Mouse (Mus musculus) granulocyte monocyte progenitor cell, adult 5-6 weeks (primary cell): ENCODE measurements around the gene Vps37b. TPM values are rescaled to one million over a fixed set of nuclear protein-coding genes. Genes with fewer than 3 reads are reported as not detected.
A peak's percentile ranks its signal among the peaks of the same experiment; 100 is the strongest.

Source experiments
- ATAC-seq: replicated peaks from 2 replicates; pipeline ENCODE4 v1.8.0; 2016; ENCODE audit warnings: mild to moderate bottlenecking, moderate TSS enrichment, inconsistent platforms; ENCODE audit not compliant: poor library complexity, severe bottlenecking
- total RNA-seq, 2 experiments: library from RNA; stranded (forward) in 1 of 2; stranded (reverse) in 1 of 2; fragments of 200-712, 200-1000 nt in 1 of 2; fragments of >200 nt in 1 of 2; fragmentation: Nextera tagmentation in 1 of 2; gene quantifications; 2 replicates each; pipeline ENCODE4 v1.2.3; 2014 to 2017

Gene Vps37b
- total RNA-seq, 2 experiments from 2014 or later, result 7.6 to 9.5 TPM

DNA sequence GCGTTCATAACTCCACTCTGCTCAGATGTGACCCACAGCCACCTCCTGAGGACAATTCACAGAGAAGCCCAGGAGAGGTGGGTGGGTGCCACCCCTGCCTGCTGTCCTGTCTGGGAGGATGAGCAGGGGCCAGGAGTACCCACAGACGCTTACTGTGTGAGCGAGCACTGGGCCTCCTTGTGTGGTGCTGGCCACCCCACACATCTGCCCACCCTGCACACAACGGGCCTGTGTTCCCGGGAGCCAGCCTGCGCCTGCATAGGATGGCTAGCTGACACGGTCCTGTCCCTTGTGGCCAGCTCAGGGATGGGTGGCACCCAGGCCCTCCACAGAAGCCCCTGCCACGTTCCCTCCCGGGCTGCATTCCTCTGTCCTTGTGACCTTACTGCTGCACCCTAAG is 46.6 kb downstream of the Vps37b start:
- no peak for ATAC-seq

DNA sequence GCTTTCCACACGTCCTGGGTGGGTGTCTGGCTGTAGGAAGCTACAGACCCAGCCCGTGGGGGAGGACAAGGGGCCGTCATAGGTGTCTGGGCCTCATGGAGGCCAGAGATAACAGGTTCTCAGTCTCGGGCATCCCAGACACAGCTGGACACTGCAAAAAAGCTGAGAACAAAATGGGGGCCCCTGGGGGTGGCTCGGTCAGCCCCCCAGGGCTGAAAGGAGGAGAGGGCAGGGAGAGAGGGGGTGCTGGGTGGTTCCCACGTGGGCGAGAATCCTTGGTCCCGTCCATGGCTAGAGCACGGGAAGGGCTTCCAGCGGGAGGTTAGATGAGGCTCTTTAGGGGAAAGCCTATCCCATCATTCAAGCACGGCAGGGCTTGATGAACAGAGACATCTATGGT is 49.2 kb downstream of the Vps37b start:
- no peak for ATAC-seq

DNA sequence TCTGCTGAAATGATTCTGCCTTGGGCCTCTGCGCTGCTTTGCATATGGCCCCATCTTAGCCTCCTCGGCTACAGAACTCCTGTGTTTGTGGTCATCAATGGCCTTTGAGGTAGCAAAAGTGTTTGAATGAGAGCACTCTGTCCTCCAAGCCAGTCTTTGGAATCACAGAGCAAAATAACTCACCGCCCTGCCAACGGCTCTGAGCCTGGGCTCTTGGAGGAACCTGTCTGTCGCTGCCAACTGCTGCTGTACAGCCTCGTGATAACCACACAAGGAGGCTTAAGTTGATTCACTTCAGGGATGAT is 50.9 kb downstream of the Vps37b start:
- no peak; the same call in 1 of the 2 replicates for ATAC-seq

DNA sequence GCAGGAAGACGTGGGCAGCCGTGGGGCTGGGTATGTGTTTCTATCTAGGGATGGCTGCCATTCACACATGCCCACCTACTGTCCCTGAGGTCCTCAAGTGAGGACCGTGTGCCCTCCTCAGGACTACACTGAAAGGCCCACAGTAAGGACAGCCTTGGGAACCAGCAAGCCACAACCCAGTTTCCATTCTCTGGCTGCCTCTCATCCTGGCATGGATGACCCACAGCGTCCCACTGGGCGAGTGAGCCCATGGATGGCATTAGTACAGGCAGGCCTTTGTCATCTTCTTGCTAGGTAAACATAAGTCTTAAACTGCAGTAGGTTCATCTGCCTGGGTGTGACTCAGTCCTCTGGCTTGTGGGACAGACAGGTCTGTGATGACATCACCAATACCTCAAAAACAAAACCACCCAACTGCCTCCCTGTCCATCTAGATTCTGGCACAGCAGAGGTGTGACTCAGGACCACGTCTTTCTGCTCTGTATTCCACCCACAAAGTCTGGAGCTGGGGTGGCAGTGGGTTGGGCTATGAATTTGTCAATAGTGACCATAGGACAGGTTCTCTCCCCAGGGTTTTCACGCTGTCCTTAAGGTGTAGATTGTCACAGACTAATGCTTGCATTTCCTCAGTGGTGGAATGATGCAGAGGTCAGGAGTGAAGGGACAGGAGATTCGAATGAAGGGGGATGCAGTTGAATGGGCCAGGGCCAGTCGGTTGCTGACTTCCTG is 51.4 kb downstream of the Vps37b start:
- peak; percentile 32; the same call in 1 of the 2 replicates for ATAC-seq

DNA sequence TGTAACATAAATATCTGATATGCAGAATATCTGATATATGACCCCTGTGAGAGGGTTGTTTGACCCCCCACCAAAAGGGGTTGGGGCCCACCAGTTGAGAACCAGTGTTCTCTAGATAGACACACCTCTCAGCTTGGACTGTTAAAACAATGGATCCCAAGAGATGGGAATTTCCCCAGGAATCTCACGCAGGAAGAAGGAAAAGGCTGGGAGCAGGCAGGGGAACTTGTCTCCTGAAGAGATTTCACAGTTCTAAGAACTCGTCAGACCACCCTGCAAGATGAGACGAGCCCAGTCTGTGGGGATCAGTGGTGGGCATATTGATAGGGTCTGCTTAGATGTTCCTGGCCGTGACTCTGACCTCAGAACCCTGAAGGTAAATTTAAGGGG is 52.1 kb downstream of the Vps37b start:
- ATAC-seq, result no peak

DNA sequence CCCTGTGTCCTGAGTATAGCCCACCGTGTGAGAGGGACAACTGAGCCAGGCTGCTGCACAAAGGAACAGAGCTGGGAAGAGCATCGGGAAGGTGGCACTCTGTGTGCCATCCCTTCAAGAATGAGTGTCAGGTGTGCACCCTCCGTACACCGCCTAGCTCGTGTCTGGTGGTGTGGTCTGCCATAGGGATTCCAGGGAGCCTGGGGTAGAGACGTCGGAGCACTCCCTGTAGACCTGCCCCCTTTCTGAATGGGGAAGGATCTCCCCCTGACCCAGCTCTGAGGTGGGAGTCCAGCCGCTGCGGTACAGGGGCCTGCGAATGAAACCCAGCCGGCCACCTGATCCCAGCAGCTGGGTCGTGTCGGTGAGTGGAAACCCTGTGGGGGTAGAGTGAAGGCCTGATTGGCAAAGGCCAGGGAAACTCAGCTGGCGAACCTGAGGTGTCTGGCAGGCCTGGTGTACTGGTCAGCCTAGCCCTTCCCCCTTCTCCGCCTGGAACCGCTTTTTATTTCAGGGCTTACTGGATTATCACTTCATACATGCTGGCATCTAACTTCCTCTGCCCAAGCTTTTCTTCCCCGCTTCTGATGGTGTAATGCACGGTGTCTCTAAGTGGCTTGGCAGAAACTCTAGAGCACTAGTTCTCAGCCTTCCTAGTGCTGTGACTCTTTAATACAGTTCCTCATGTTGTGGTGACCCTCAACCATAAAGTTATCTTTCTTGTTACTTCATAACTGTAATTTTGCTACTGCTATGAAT is 52.7 kb downstream of the Vps37b start:
- peak; percentile 59 for ATAC-seq

DNA sequence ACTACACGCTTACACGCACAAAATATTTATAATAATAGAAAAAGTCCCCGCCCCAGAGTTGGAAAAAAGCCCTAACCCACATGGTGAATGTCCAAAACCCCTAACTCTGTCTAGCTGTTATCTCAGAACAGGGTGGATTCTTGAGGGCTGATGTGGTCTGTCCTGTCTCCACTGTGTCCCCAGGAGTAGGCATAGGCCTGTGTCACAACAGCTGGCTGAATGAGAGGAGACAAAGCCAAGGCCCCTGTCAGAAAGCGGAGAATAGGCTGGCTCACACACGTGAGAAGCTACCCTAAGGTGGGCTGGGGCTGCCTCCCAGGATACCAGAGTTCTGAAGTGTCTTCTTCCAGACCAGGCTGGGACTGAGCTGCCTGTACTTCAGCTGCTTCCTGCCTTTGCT is 53.9 kb downstream of the Vps37b start:
- no peak for ATAC-seq

DNA sequence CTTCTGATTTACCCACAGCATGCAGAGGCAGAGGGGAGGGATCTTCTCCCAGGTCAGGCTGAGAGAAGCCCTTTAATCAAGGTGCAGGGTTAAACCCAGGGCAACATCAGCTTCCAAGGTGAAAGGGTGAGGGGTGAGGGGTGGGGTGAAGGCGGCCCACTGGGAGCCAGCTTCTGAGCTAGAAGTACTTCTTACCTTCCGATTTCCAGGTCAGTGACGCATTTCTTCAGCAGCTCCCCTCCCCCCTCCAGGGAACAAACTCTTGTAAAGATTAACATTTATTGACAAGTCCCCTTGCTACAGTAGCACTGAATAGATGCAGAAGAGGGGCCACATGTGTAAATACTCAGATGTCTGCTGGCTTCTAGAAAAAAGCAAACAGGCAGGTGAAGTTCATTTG is 54.8 kb downstream of the Vps37b start:
- ATAC-seq, result no peak

DNA sequence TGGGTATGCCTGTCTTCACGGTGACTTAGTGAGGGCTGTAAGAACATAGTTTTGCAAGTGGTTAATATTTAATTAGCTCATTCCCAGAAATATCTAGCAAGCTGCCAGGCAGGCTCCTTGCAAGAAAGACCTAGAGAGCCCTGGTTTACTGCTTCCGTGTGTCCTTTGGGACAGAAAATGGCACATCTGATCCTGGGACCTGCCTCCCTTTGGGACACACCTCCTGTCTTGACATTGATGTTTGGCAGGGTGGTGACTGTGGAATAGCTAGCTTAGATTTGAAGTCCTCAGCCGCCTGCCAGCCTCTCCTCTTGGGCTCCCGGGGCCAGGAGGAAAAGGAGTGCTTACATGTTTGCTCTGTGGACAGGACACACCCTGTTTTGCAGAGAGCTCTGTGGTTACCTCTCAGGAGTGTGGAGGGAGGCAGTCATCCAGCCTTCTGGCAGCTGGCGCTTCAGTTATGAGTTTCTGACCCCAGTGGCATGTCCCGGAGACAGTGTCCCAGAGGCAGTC is 56.3 kb downstream of the Vps37b start:
- ATAC-seq, result no peak

DNA sequence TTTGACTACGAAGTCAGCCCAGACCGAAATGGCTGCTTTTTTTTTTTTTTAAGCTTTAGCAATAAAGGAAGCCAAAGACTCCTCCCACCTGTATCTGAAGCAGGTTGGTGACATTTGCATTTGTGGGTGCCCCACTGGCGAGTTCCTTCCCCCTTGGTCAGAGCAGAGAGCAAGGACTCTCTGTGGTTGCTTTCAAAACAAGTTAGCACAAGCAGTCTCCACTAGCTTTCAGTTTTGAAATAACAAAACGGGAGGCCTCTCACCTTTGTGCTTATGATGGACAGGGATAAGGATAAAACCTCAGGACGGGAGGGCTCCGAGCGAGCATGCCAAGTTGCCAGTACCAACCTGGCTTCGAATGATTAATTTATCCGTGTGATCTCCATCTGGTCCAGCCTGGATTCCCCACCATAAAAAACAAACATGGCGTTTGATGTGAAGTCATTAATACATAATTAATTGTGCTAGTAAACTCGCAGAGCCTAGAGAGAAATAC is 57.4 kb downstream of the Vps37b start:
- ATAC-seq, result peak; percentile 69

DNA sequence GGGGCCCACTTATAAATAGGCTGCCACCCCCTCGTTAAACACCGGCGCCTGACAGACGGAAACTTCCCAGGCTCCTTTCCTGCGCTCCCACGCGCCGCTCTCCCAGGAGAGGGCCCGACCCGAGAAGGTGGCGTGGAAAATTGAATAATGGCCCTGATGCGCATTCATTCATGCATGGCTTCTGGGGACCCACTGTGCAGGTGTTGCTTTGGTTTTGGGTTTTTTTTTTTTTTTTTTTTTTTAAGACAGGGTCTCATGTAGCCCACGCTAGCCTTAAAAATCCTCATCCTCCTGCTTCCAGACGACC is 57.9 kb downstream of the Vps37b start:
- no peak for ATAC-seq

DNA sequence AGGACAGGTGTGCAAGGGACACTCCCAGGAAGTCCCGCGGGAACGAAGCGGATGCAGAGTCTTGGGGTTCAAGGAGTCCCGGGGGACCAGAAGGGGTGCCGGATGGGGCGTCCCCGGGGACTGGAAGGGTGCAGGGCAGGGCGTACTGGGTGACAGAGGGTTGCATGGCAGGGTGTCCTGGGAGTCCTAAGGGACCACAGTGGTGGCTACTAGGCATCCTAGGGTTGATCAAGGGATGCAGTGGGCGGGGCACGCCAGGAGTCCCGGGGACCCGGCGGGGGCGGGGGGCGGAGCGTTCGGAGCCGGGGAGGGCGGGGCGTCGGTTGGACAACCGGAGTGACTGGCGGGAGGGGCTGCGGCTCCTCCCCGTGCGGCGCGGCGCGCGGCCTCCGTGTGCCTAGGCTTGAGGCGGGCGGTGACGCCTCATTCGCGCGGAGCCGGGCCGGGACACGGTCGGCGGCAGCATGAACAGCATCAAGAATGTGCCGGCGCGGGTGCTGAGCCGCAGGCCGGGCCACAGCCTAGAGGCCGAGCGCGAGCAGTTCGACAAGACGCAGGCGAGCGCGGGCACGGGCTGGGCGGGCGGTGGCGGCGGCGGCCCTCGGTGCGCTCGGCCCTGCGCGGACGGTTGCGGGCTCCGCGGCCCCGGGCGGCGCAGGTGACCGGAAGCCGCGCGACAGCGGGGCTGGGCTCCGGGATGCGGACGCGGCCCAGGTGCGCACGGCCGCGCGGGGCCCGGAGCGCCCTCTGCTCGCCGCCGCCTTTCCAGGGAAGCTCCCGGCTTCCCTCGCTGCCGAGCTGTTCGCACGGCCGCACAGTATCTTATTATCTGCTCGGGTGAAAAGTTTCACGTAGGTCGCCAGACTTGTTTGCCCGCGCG is 58.5 kb downstream of the Vps37b start, which contains the start of gene Hip1r:
Gene Hip1r, plus strand, starts transcription at position 330 of the 880 bp plus-strand sequence.
- peak; percentile 55 for ATAC-seq

DNA sequence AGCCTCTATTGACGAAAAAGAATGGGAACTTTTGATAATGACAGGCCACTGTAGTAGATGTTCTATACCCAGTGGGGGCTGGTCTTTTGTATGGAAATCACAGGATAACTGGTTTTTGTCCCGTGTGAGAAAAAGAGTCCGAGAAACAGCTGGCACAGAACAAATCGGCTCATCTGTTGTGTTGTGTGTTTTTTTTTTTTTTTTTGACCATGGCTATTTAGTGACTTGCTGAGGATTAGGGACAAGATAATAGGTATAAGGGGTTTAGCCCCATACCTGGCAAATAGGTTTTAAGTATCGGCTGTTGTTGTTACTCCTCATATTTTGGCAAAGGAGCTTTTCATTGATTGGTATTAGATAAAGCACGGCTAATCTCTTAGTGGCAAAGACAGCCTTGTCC is 59.6 kb downstream of the Vps37b start:
- ATAC-seq, result no peak

DNA sequence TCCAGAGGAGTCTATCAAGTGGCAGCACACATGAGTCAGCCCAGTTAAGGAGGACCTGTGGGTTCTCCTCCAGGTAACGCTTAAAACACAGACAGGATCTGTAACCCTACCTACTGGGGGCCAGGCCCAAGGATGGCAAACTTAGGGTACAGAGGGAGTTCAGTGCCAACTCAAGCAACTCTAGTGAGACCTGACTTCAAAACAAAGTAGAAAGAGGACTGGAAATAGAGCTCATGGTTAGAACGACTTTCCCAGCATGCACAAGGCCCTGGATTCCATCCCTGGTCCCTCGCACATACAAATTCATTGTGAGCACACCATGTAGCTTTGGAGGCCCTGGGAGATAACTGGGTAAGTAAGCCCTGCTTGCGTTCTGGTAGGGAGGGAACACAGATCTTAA is 61.5 kb downstream of the Vps37b start:
- no peak for ATAC-seq

DNA sequence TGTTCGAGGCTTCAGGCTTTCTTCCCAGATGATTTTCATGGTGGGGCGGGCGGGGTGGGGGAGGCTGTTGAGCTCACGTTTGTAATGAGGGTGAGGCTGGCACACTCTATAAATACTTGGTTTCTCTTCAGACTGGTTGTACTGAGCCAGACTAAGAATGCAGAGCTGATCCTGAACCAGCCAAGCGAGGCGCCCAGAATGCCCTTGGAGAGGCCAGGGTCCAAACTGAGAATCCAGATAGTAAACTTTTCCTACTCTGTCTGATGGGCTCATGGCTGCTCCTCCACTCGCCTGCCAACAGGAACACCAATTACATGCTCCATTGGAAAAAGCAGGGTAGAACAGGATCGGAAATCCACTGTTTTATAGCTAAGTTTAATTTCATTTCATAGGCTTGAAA is 62.9 kb downstream of the Vps37b start:
- ATAC-seq, result no peak

DNA sequence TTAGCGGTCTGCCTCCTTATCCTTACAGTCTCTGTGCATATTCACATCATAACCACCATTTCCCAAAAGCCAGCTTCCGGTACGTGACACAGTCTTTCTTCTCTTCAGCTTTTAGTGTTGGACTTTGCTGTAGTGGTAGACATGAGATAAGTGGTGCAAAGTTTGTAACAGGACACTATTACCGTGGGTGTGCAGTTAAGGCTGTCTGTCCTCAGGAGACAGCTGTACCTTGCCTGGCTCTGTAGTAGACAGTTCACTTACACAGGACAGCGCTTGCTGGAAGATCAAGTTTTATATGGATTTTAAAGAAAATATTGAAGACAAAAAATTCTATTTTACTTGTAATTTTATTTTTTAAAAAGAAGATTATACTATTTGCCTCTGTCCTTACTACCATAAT is 63.6 kb downstream of the Vps37b start:
- no peak for ATAC-seq

DNA sequence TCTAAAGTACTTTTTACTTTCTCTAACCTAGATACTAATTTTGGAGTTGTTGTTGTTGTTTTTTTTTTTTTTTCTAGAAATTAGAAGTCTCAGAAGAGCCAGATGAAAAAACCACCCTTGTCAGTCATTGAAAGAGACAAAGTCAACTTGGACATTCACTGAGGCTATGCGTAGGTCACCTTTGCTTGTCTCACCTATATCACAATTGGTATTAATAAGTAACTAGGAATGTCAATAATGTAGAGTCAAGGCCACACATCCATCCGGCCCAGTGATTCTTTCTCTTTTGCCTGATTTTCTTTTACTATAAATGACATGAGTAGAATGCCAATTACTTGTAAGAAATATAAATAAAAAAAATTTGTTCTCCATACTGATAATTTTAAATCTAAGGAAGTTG is 65.3 kb downstream of the Vps37b start:
- no peak for ATAC-seq

DNA sequence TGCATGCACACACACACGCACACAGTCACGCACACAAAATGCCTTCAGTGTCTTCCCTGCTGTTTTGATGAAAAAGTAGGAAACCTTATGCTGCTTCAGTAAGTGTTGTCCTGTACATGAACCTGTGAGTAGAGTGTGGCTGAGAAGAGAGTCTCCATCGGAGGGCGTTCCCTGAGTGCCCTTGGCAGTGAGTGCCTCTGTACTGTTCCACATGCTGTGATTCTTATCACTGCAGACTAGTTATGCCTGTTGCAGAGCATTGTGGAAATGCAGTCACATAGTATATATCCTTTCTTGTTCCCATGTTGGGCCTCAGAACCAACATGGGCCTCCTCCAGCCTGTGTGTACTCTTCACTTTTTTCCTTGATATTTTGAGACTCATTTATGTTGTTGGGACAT is 67.9 kb downstream of the Vps37b start:
- ATAC-seq, result no peak

DNA sequence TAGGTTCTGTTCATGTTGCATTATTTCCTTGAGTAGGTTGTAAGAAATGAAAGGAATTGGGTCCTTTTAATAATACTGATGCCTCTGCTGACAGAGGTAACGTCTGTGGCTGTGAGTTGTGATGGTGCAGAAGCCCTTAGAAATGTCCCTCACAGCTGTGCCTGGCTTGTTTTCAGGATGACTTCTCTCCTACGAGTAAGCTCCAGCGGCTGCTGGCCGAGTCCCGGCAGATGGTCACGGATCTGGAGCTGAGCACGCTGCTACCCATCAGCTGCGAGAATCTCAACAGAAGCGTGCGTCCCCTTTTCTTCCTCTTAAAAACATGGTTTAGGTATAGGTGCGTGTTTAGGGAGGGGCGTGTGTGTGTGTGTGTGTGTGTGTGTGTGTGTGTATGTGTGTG is 71.0 kb downstream of the Vps37b start:
- no peak for ATAC-seq

DNA sequence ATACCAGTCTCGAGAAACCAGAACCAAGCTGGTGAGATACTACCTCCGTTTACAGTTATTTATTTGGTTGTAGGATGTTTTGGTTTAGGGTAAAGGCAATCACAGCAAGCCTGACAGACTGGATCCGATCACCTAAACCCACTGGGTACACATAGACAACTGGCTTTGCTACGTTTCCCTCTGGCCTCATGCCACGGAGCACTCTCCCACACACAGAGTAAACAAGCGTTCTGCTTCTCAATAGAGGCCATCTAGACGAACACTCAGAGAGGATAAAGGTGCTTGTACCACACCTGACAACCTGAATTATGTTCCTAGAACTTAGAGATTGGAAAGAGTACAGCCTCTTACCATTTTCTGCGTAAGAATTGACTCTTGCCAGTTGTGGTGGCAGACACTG is 71.9 kb downstream of the Vps37b start:
- ATAC-seq, result no peak

DNA sequence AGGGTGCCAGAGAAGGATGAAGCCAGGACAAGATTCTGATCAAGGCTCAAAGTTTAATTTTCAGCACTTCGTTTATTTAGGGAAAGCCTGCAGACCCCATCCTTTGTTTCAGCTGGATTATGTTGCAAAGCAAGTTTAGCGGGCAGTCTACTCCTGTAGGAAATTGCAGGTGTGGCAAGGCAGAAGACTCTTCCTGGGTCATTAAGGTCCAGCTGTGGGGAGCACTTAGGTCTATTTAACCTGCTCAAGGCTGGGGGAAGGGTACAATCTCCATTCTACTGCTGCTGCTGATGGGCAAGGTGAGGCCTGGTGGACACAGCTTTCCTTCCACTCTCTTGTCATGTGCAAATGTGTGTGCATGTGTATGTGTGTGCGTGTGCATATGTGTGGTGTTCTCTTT is 73.1 kb downstream of the Vps37b start:
- ATAC-seq, result no peak
